8 mouse cellular contexts compared by ENCODE assay signal in genomic region chr19:46988231-46989087, GRCm38 (mm10). TPM values are rescaled to one million over a fixed set of nuclear protein-coding genes. Genes with fewer than 3 reads are reported as not detected.
DNase-seq lines count a peak whose midpoint lies in the region; ATAC-seq and TF ChIP-seq lines count a peak whose summit lies in the region.

No protein-coding gene starts in this region.

- 23% methylated on average over 16 of the region's 16 CpGs for WGBS in kidney, embryonic 16.5 days

- intact Hi-C loops in left cerebral cortex, postnatal 25 days (cut with DNase I): no loop called here
- intact Hi-C loops in left cerebral cortex, postnatal 36 days (cut with DNase I): no loop called here

- peak overlapping the region; percentile 73 for H3K27ac ChIP-seq in bone marrow macrophage, adult 2 months (ENCODE audit: insufficient read depth, low read depth, low read length)
- peak overlapping the region; percentile 89 for H3K27ac ChIP-seq in kidney, embryonic 16.5 days (ENCODE audit: low read length)

- peak overlapping the region; percentile 62; the same call in 1 of the 2 replicates for H3K4me3 ChIP-seq in G1E (ENCODE audit: low read depth, low read length)
- H3K4me3 ChIP-seq in bone marrow macrophage, adult 2 months (ENCODE audit: insufficient read depth, low read length): peak overlapping the region; percentile 24
- no peak overlapping the region for H3K4me3 ChIP-seq in kidney, embryonic 16.5 days (ENCODE audit: low read length)

- no peak for TF ChIP-seq CTCF in G1E (IDR thresholded peaks at IDR 0.05; ENCODE audit: low read depth, low read length)
- TF ChIP-seq CTCF in bone marrow macrophage, adult 2 months (IDR thresholded peaks at IDR 0.05; ENCODE audit: low read depth, low read length): no peak

- H3K4me2 ChIP-seq in kidney, embryonic 16.5 days (replicated peaks; ENCODE audit: low read depth, low read length): peak overlapping the region; percentile 27

- peak; percentile 79 for ATAC-seq in G1E (ENCODE audit: extremely low read depth, insufficient number of reproducible peaks, low FRiP score, poor library complexity, severe bottlenecking)
- ATAC-seq in kidney, embryonic 16.5 days (ENCODE audit: low FRiP score, low TSS enrichment): peak; percentile 95
- ATAC-seq in megakaryocyte, adult 5-6 weeks (ENCODE audit: poor library complexity, severe bottlenecking): peak; percentile 33

- H3K36me3 ChIP-seq in G1E (replicated peaks): no peaks in the 10 kb centered on the region
- no peaks in the 10 kb centered on the region for H3K36me3 ChIP-seq in kidney, embryonic 16.5 days (ENCODE audit: insufficient read depth, low read length)

- peak overlapping the region; percentile 20; the same call in 1 of the 2 replicates for H3K9ac ChIP-seq in kidney, embryonic 16.5 days (replicated peaks; ENCODE audit: low read length)

- peaks cover 76% of the 10 kb centered on the region for H3K4me1 ChIP-seq in G1E (ENCODE audit: insufficient read depth, low read depth, low read length)
- peaks cover 50% of the 10 kb centered on the region for H3K4me1 ChIP-seq in bone marrow macrophage, adult 2 months (ENCODE audit: control insufficient read depth, insufficient read depth, low read length)
- peaks cover 44% of the 10 kb centered on the region for H3K4me1 ChIP-seq in kidney, embryonic 16.5 days (ENCODE audit: insufficient read depth, low read length)

- H3K9me3 ChIP-seq in G1E (replicated peaks): no peaks in the 10 kb centered on the region
- H3K9me3 ChIP-seq in kidney, embryonic 16.5 days (ENCODE audit: low read length): no peaks in the 10 kb centered on the region

- H3K27me3 ChIP-seq in G1E (ENCODE audit: insufficient read depth, low read length): no peaks in the 10 kb centered on the region
- no peaks in the 10 kb centered on the region; the same call in 1 of the 2 replicates for H3K27me3 ChIP-seq in kidney, embryonic 16.5 days (ENCODE audit: insufficient read depth, low read length)

- TF ChIP-seq POLR2A in bone marrow macrophage, adult 2 months (IDR thresholded peaks at IDR 0.05; ENCODE audit: borderline replicate concordance, low read depth, low read length): no peak

- DNase-seq in G1E (ENCODE audit: low spot score) (peak; percentile 74), MN1 (ENCODE audit: low spot score) (no peak)
- DNase-seq in left cerebral cortex, postnatal 25 days (ENCODE audit: low spot score in 2 of 2): no peak
- no peak for DNase-seq in left cerebral cortex, postnatal 36 days (ENCODE audit: low spot score in 2 of 2)
- DNase-seq in cerebellum, adult 9-10 months: no peak

RNA-seq across cellular contexts. Expression of gene Ina, which starts 26.0 kb away (rescaled TPM):
- total RNA-seq in G1E (2014; fragmentation: Nextera tagmentation): not detected in 2 replicates
- total RNA-seq in G1E (2017): 0.11 and 0.12 TPM in 2 replicates
- polyA plus RNA-seq in G1E (2012): not detected in 2 replicates
- polyA plus RNA-seq in bone marrow macrophage, adult 2 months (2012; ENCODE audit: insufficient read depth, insufficient read length, missing spikeins): not detected in 2 replicates
- 0.71 and 2.1 TPM in 2 replicates for polyA plus RNA-seq in kidney, embryonic 16.5 days (2015; fragmentation: Nextera tagmentation; extraction: Ambion mirVana)
- total RNA-seq in megakaryocyte, adult 5-6 weeks (2015): not detected in 2 replicates
- total RNA-seq in megakaryocyte, adult 5-6 weeks (2017): not detected in 2 replicates
- 100 to 1,000 TPM; 208 to 211 TPM for total RNA-seq in left cerebral cortex, postnatal 25 days (2021)
- 100 to 1,000 TPM; 209 to 221 TPM for total RNA-seq in left cerebral cortex, postnatal 36 days (2021)

RNA-seq across cellular contexts. Expression of gene Nt5c2, which starts 26.5 kb away (rescaled TPM):
- total RNA-seq in G1E (2014; fragmentation: Nextera tagmentation) (148 TPM in 2 replicates), G1E (2017) (136 and 158 TPM in 2 replicates)
- 7.2 and 17.0 TPM in 2 replicates for polyA plus RNA-seq in G1E (2012)
- polyA plus RNA-seq in bone marrow macrophage, adult 2 months (2012; ENCODE audit: insufficient read depth, insufficient read length, missing spikeins): 56.5 and 61.9 TPM in 2 replicates
- polyA plus RNA-seq in kidney, embryonic 16.5 days (2015; fragmentation: Nextera tagmentation; extraction: Ambion mirVana): 77.5 and 89.4 TPM in 2 replicates
- total RNA-seq in megakaryocyte, adult 5-6 weeks (2015): 32.5 and 36.1 TPM in 2 replicates
- total RNA-seq in megakaryocyte, adult 5-6 weeks (2017): 42.1 and 43.6 TPM in 2 replicates
- total RNA-seq in left cerebral cortex, postnatal 25 days (2021): 10 to 100 TPM; 73.0 to 74.4 TPM
- total RNA-seq in left cerebral cortex, postnatal 36 days (2021): 10 to 100 TPM; 68.1 to 78.8 TPM

Comparison
In these comparisons a context has a peak if more than half of its experiments do, and no peak if none do; other contexts are left out.
1. ATAC-seq: peak in every context shown above with its lines; median percentile 95 in kidney, embryonic 16.5 days; 79 in G1E; 33 in megakaryocyte, adult 5-6 weeks.
2. RNA of gene Ina, which starts 26.0 kb away (total RNA-seq): 209 to 221 TPM in left cerebral cortex, postnatal 36 days and 208 to 211 TPM in left cerebral cortex, postnatal 25 days; 0.11 to 0.12 TPM in G1E and not detected in megakaryocyte, adult 5-6 weeks; every median in the first group is over 100 times any median in the second.